Mouse (Mus musculus): Measurements from ENCODE around the gene Gm21970.

Gene Gm21970

DNA sequence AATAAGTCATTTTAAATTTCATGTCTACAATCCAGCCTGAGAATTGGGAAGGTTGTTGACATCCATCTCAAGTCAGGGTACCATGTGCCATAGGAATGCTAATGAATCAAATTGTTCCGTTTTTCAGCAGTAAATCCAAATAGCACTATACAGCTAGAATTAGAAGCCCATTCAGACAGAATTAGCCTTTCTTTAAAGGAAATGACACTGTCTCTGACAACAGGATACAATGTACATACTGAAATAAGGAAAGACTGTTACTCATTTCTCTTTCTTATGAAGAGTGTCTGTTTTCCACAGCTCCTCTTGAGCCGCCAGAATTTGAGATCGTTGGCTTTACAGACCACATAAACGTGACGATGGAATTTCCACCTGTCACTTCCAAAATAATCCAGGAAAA lies at the start of gene Gm21970:
Gene Gm21970 (plus strand): TSS at position 301 of the 400 bp plus-strand sequence.
- DNase-seq = no peak

DNA sequence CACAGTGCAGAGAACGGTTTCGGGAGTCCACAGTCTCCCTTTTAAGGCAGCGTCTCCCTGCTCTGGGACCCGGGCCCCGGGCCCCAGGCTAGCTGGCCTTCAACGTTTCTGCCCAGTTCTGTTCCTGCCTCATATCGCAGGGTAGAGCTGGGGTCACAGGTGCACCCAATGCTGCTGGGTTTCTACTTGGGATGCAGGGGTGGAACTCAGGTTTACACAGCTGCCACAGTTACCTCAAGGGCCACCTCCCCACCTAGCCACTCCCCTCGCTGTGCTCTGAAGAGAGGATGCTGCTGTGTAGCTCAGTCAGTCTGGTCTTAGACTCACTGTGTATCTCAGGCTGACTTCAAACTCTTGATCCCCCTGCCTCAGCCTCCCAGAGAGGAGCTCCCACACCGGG lies 45.0 kb upstream of the Gm21970 start:
- no peak for DNase-seq

DNA sequence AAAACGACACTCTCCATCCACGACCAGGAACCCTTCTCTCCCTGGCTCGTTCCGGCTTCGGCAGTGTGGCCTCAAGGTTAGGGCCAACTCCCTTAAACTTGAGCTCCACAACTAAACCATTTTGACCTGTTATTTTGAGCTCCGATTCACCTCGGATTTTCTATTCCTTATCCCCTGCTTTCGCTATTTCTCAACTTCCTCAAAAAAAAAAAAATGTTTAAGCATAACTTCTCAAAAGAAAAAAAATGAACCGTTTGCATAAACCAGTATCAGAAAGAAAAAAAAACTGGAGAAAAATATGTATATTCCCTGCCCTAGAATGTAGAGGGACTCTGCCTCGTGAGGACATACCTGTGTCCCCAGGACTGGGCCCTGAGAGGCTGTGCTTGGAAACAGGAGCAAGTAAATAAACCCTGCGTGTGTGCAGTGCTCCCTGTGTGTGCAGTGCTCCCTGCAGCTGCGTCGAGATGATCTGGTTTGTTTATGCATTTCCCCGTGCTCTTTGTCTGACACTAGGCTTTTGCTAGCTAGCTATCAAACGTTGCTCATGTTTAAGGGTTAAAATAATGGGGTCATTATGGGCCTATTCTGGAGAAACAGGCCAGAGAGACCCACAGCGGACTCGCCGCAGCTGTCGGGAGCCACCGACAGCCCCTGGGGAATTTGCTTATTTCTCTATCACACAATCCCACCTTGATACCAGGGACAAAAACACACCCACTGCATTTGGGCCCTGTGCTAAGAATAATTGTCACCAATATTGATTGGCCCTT lies 43.8 kb upstream of the Gm21970 start:
- no peak for DNase-seq

GRCm38 (mm10) chr16:91348264-91348565 lies 43.3 kb upstream of the Gm21970 start:
- no peak for DNase-seq

GRCm38 (mm10) chr16:91348588-91349330 lies 42.8 kb upstream of the Gm21970 start:
- DNase-seq = no peak

DNA sequence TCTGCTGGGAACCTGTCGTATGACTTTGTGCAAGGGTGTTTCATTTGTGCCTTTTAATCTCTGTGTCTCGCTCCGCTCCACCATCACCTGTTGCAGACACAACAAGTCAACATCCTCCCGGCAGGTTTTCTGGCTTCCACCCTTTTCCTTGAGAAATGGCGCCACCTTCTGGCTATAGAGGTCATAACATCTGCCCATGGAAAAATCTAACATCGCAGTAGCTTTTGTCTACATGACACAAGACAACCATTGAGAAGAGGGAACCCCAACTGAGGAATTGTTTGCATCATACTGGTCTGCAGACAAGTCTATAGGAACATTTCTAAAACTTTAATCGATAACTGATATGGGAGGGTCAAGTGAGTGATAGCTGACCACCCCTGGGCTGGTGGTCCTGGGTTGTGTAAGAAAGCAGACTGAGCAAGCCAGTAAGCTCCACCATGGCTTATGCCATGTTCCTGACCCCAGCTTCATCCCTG lies 39.4 kb upstream of the Gm21970 start:
- no peak for DNase-seq

DNA sequence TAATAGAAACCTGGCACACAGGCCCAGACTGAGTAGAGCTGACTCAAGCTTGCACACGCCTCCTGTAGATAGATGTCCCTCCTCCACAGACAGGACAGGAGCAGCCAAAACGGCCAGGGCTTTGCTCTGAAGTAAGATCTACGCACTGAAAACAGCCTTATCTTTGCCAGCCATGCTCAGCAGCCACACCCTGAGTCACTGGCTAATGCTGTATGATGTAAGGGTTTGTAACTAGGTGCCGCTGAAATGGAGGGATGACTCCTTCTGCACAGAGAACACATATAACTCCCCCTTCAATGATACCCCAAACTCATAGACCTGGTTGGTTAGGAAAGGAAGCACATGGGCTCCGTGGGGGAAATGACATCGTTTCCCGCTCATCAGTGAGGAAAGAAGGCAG lies 38.8 kb upstream of the Gm21970 start:
- no peak for DNase-seq

GRCm38 (mm10) chr16:91353177-91353576 lies 38.3 kb upstream of the Gm21970 start:
- DNase-seq = no peak

DNA sequence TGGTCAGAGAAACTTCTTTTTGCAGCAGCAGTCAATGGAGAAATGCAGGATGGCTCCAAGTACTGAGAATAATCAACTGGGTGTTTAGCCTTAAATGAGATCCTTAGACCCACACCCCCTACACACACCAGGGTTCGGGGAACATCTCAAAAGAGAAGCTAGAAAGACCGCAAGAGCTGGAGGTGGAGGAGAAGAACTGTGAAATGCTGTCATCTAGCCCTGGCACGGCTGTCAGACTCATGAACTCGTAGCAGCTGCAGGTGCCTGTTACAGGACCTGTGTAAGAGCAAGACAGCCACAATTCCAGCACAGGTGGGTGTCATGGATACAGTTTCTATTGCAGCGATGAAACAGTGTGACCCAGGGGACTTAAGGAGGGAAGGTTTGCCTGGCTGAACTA lies 37.9 kb upstream of the Gm21970 start:
- DNase-seq = no peak

DNA sequence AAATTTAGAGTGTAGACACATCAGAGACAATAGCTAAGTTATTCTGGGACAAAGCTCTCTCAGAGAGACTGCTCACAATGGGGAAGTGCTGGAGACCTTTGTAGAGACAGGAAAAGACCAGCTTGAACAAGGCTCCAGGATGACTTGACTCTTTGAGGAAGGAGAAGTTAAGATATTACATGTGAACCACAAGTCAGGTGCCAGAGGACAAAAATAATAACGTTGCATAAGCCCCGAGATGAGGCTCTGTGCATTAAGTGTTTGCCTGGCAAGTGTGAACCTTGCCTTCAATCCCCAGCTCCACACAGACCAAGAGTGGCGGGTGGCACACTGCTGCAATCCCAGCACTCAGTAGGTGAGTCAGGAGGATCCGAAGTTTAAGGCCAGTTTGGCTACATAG lies 36.9 kb upstream of the Gm21970 start:
- no peak for DNase-seq

DNA sequence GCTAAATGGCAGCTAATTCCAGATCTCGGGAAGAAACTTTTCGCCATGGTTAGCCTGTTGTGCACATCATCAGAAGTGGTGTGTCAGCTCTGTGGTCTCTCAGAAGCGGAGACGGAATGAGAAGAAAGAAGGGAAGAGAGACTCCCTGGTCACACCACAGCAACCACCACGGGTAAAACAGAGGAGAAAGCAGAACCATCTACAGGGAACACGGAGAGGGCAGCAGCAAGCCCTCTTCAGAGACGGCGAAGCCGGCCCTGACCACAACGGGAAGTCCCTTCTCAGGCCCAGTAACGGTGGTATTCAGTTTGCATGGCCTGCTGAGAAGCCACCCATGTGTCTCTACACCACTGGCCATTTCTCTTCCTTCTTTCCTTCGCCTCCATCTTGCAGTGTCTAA lies 36.4 kb upstream of the Gm21970 start:
- DNase-seq = peak; percentile 30

GRCm38 (mm10) chr16:91356760-91357525 lies 34.6 kb upstream of the Gm21970 start:
- no peak for DNase-seq

GRCm38 (mm10) chr16:91357526-91357900 lies 34.0 kb upstream of the Gm21970 start:
- DNase-seq = no peak

DNA sequence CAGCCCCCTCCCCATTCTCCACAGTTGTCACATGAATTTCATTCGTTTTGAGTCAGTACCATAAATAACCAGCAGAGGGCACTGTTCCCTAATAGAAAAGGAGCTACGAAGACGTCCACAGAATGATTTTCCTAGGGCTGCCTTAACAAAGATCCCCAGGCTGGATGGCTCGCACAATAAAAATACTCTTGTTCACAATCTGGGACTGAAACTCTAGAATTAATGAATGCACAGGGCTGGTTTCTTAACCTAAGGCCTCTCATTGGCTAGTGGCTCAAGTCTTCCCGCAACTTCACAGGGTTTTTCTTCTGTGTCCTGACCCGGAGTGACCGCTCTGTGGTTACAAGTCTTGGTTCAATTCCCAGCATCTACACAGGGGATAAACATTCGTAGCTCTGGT lies 33.0 kb upstream of the Gm21970 start:
- DNase-seq = no peak

DNA sequence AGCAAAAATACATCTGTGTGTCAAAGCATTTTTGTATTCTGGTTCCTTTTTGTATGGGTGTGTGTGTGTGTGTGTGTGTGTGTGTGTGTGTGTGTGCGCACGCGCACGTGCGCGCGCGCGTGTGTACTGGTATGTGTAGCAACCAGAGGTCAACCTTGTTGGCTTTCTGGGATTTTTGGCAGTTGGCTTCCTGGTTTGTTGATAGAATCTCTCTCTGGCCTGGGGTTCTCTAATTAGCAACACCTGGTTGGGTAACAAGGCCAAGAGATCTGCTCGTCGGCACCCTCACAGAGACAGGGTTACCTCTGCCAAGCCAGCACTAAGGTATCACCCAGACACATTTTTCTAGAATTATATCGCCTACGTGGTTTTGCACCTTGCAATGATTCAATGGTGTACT lies 32.0 kb upstream of the Gm21970 start:
- DNase-seq = no peak

- DNase-seq = no peak
These were observed 31.4 kb upstream of the Gm21970 start for GRCm38 (mm10) chr16:91360162-91360561.

DNA sequence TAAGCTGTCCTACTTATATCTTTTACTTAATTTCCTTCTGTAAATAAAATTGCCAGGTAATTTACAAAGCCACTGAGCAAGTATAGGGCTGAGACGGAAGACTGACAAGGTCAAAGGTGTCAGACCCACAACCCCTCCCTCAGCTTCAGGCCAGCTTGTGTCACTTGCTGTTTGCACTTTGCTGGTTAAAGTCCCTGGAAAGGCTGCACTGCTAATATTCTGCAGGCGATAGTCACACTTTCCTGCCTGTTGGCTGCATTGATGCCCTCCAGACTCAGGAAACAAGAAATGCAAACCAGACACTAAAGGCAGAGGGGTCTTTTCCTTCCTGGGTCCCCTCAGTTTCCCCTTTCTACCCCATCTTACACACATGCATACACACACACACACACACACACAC lies 29.5 kb upstream of the Gm21970 start:
- DNase-seq = no peak

- DNase-seq = peak; percentile 76
These were observed 28.8 kb upstream of the Gm21970 start for GRCm38 (mm10) chr16:91362616-91363272.

DNA sequence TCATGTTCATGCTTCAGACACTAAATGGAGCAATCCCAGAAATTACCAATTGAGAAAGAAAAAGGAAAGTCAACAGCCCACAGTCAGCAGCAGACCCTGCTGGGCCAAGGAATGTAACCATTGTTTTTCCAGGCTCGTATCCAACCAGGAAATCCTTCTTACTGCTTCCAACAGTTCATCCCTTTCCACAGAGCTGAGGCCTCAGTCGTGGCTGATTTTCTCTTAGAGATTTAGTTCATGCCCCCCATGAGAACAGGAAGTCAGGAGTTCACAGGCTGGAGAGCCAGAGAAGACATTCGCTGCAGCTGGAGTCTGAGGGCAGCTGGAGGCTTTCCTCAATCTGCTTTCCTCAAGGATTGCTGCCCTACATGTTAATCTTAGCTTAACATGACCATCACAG lies 28.0 kb upstream of the Gm21970 start:
- DNase-seq = peak; percentile 78

DNA sequence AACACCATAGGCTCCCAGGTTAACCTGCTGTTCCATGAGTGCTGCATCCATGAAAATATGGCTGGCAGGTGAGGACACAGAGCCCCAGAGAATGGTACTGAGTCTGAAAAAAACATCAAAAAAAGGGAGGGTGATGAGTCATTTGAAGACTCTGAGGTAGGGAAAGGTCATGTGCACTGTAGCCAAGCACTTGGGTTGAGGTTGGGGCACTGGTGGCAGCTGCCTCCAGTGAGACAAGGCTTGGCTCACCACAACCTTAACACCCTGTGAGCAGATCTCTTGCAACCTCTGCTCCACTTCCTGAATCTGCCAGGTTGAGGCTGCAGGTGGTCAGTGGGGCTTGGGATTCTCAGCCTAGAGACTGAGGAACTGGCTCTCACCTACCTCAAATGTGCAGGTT lies 25.0 kb upstream of the Gm21970 start:
- no peak for DNase-seq

- DNase-seq = no peak
These were observed 24.5 kb upstream of the Gm21970 start for GRCm38 (mm10) chr16:91367066-91367465.

DNA sequence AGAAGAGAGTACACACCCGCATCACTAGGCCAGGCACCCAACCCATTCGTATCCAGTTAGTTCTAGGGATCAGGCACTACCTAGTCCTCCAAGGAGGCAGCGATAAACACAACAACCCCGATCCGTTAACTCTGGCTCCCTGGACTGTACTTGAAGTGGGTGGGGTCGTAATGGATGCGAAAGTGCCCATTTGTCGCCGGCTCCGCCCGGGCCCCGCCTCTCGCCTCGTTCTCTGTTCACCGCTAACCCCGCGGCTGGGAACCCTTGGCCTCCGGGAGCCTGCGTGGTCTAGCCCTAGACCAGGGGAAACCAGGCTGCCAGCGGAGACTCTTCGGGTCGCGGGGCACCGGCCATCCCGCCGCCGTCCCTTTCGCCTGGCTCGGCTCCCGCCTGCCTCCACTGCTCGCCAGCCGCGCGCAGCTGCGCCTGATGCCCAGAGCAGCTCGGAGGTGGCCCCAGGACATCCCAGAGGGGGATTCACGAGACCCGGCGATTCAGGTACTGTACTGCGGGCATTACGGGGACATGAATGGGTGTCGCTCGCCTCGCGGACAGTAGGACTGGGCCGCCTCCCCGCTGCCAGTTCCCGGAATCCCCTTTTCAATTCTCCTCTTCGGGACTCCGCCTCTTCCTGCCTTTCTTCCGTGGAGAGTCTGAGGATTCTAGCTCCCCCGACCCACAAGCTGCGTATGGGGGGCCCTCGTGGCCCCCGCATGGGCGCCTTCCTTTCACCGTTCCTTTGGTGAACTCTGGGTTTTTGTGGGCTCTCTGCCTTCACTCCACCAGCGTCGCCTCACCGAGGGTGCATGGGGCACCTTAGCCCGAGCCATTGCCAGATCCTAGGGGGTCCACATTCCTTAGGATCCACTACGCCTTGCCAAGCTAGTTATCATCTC lies 18.7 kb upstream of the Gm21970 start, which contains the start of gene Ifnar2:
Gene Ifnar2 (plus strand): TSS at position 207 of the 896 bp plus-strand sequence.
- DNase-seq = peak; percentile 88

All from kidney, adult 11 months (tissue).